ENCODE assay signal across 23 mouse cellular contexts in genomic region chr7:65395166-65395565, GRCm38 (mm10).
DNase-seq lines count a peak whose midpoint lies in the region; ATAC-seq and TF ChIP-seq lines count a peak whose summit lies in the region.
"Had no signal": no experiment of that assay in that cellular context is flagged by ENCODE, and none has a peak within 500 bp of the region (broad histone marks: within the 10 kb centered on the region; RNA-seq: fewer than 3 reads in every experiment).

No protein-coding gene starts in this region.

- no peaks in the 10 kb centered on the region for H3K79me2 ChIP-seq in heart, adult 2 months (replicated peaks; ENCODE audit: control insufficient read depth, insufficient read depth, low read length)

- H3K9me3 ChIP-seq in lung, postnatal 0 days (ENCODE audit: low read length) = no peaks in the 10 kb centered on the region
- H3K9me3 ChIP-seq: embryonic facial prominence, embryonic 15.5 days; G1E; heart, embryonic 12.5 days; hindbrain, embryonic 10.5 days had no signal

- TF ChIP-seq CTCF in heart, adult 2 months (IDR thresholded peaks at IDR 0.05) = no peak
- TF ChIP-seq CTCF in left cerebral cortex, adult 2 months (IDR thresholded peaks at IDR 0.05) = no peak
- no peak for TF ChIP-seq CTCF in lung, postnatal 0 days (IDR thresholded peaks at IDR 0.05)

- H3K36me3 ChIP-seq in heart, adult 2 months (ENCODE audit: control insufficient read depth, insufficient read depth, low read length) = no peaks in the 10 kb centered on the region
- no peaks in the 10 kb centered on the region for H3K36me3 ChIP-seq in lung, postnatal 0 days (ENCODE audit: insufficient read depth, low read length)
- H3K36me3 ChIP-seq: embryonic facial prominence, embryonic 15.5 days; G1E; heart, embryonic 12.5 days; hindbrain, embryonic 10.5 days had no signal

- 74% methylated on average over 5 of the region's 5 CpGs for WGBS in heart, adult 2 months
- 68% methylated on average over 5 of the region's 5 CpGs for WGBS in lung, postnatal 0 days

- intact Hi-C loops in heart, adult 2 months (cut with DNase I) = loop anchor here (2.0 kb wide), 1 partner anchor 24 kb away; no protein-coding TSS in a partner anchor
- intact Hi-C loops in left cerebral cortex, adult 2 months (cut with DNase I) = no loop called here
- intact Hi-C loops in left cerebral cortex, postnatal 36 days (cut with DNase I) = no loop called here

- peak; percentile 23 for DNase-seq in embryo, embryonic 10 days (ENCODE audit: low spot score)
- no peak for DNase-seq in embryo, embryonic 11 days
- no peak for DNase-seq in heart, adult 2 months
- no peak for DNase-seq in heart, adult 9 months (ENCODE audit: low spot score in 2 of 2)
- no peak for DNase-seq in left cerebral cortex, adult 2 months (ENCODE audit: extremely low spot score in 1 of 2, low spot score in 2 of 2)
- DNase-seq in left cerebral cortex, postnatal 36 days (ENCODE audit: low spot score in 2 of 2) = no peak
- DNase-seq in lung, postnatal 0 days (ENCODE audit: low spot score) = no peak
- DNase-seq in lung, postnatal 4 days = no peak
- DNase-seq: adrenal gland, adult 8-10 months; adrenal gland, postnatal 36 days; B cell, adult 2 months; cerebellum, adult 11-12 months; cerebellum, adult 9-10 months; cerebellum, postnatal 25 days; gastrocnemius, postnatal 25 days had no signal

- TF ChIP-seq EP300 in heart, adult 2 months (IDR thresholded peaks at IDR 0.05; ENCODE audit: insufficient read depth, low read depth, low read length) = no peak
- no peak for TF ChIP-seq EP300 in lung, postnatal 0 days (IDR thresholded peaks at IDR 0.05)

- TF ChIP-seq POLR2A in heart, adult 2 months (IDR thresholded peaks at IDR 0.05; ENCODE audit: insufficient read depth, low read depth, low read length) = no peak

- peaks cover 6% of the 10 kb centered on the region for H3K4me1 ChIP-seq in heart, adult 2 months (ENCODE audit: control insufficient read depth, insufficient read depth, low read length)
- H3K4me1 ChIP-seq in lung, postnatal 0 days (ENCODE audit: insufficient read depth, low read depth, low read length) = peaks cover 17% of the 10 kb centered on the region; the same call in 1 of the 2 replicates

- H3K27me3 ChIP-seq in heart, adult 2 months (ENCODE audit: control insufficient read depth, insufficient read depth, low read length) = no peaks in the 10 kb centered on the region
- no peaks in the 10 kb centered on the region for H3K27me3 ChIP-seq in lung, postnatal 0 days (replicated peaks; ENCODE audit: insufficient read depth, low read length)
- H3K27me3 ChIP-seq: embryonic facial prominence, embryonic 15.5 days; heart, embryonic 12.5 days had no signal

- H3K4me3 ChIP-seq in heart, adult 2 months = no peak overlapping the region
- H3K4me3 ChIP-seq in left cerebral cortex, adult 2 months = no peak overlapping the region
- no peak overlapping the region for H3K4me3 ChIP-seq in lung, postnatal 0 days (ENCODE audit: low read depth, low read length)
- H3K4me3 ChIP-seq: embryonic facial prominence, embryonic 15.5 days; erythroblast, embryonic 14.5 days; heart, embryonic 12.5 days; hindbrain, embryonic 10.5 days had no signal

- ATAC-seq in lung, postnatal 0 days = no peak
- ATAC-seq: CD4-positive, CD25-positive, alpha-beta regulatory T cell, adult 4 months; forebrain, embryonic 16.5 days had no signal

- peak overlapping the region; percentile 26 for H3K27ac ChIP-seq in heart, adult 2 months
- peak overlapping the region; percentile 80; the same call in 1 of the 2 replicates for H3K27ac ChIP-seq in left cerebral cortex, adult 2 months
- 0 out of 2 replicates have a peak overlapping the region, but pooled peaks have one; percentile 0 for H3K27ac ChIP-seq in lung, postnatal 0 days (ENCODE audit: low read length)
- H3K27ac ChIP-seq: embryonic facial prominence, embryonic 15.5 days; hindbrain, embryonic 10.5 days; hindbrain, embryonic 14.5 days had no signal

- no peak overlapping the region for H3K9ac ChIP-seq in heart, adult 2 months (ENCODE audit: low read depth, low read length)
- H3K9ac ChIP-seq in lung, postnatal 0 days (replicated peaks; ENCODE audit: low read depth) = no peak overlapping the region
- H3K9ac ChIP-seq: embryonic facial prominence, embryonic 15.5 days; heart, embryonic 12.5 days; hindbrain, embryonic 14.5 days had no signal

- no peak overlapping the region for H3K4me2 ChIP-seq in lung, postnatal 0 days (replicated peaks; ENCODE audit: low read depth, low read length)
- H3K4me2 ChIP-seq: embryonic facial prominence, embryonic 15.5 days; heart, embryonic 12.5 days; hindbrain, embryonic 14.5 days had no signal

Comparison
In these comparisons a context has a peak if more than half of its experiments do, and no peak if none do; other contexts are left out.
1. H3K27ac ChIP-seq: peak in every context shown above with its lines; median percentile 80 in left cerebral cortex, adult 2 months; 26 in heart, adult 2 months; 0 in lung, postnatal 0 days.